Mouse (Mus musculus): Measurements from ENCODE around the gene Gm4981. TPM values are rescaled to one million over a fixed set of nuclear protein-coding genes. Genes with fewer than 3 reads are reported as not detected.

Gene Gm4981
- not detected for polyA plus RNA-seq (2014; fragmentation: Illumina TruSeq; extraction: RNeasy Lipid Tissue Mini Kit (QIAGEN cat#74804); ENCODE audit: low read depth, low replicate concordance)

GRCm38 (mm10) chr10:58236613-58237012, at the start of gene Gm4981:
Gene Gm4981 (minus strand): TSS chr10:58236701.

GRCm38 (mm10) chr10:58255213-58255892, 18.9 kb upstream of the Gm4981 start, which contains the start of gene Gcc2:
Gene Gcc2 (plus strand): TSS chr10:58255497.

GRCm38 (mm10) chr10:58232641-58232969, 3.9 kb downstream of the Gm4981 start, which contains the start of gene Duxf3:
Gene Duxf3 (minus strand): TSS chr10:58232675.

GRCm38 (mm10) chr10:58224827-58225785, 11.4 kb downstream of the Gm4981 start, which contains the start of gene AW822073:
Gene AW822073 (minus strand): TSS chr10:58224930.

Other genes starting within 250 kb of the Gm4981 start
- gene AW822073, start 11.8 kb downstream of the Gm4981 start, polyA plus RNA-seq (2014; fragmentation: Illumina TruSeq; extraction: RNeasy Lipid Tissue Mini Kit (QIAGEN cat#74804); ENCODE audit: low read depth, low replicate concordance): not detected
- gene Duxf3, start 4.0 kb downstream of the Gm4981 start, polyA plus RNA-seq (2014; fragmentation: Illumina TruSeq; extraction: RNeasy Lipid Tissue Mini Kit (QIAGEN cat#74804); ENCODE audit: low read depth, low replicate concordance): not detected
- gene Gcc2, start 18.8 kb upstream of the Gm4981 start, polyA plus RNA-seq (2014; fragmentation: Illumina TruSeq; extraction: RNeasy Lipid Tissue Mini Kit (QIAGEN cat#74804); ENCODE audit: low read depth, low replicate concordance): 14.0 TPM
- 111 TPM for gene Lims1, start 86.8 kb upstream of the Gm4981 start, polyA plus RNA-seq (2014; fragmentation: Illumina TruSeq; extraction: RNeasy Lipid Tissue Mini Kit (QIAGEN cat#74804); ENCODE audit: low read depth, low replicate concordance)
- 28.0 TPM for gene Ranbp2, start 210.2 kb upstream of the Gm4981 start, polyA plus RNA-seq (2014; fragmentation: Illumina TruSeq; extraction: RNeasy Lipid Tissue Mini Kit (QIAGEN cat#74804); ENCODE audit: low read depth, low replicate concordance)